Mouse (Mus musculus) ES-E14 (cell line): ENCODE measurements around the gene Nrxn3.

Source experiments
- CHD2 ChIP-seq: IDR thresholded peaks from 2 replicates; pipeline ENCODE4 v1.6.1; 2014; ENCODE audit warnings: mild to moderate bottlenecking, low read depth, low read length, inconsistent platforms
- HCFC1 ChIP-seq: IDR thresholded peaks from 2 replicates; pipeline ENCODE4 v1.6.1; 2012; ENCODE audit warnings: low read length, inconsistent platforms, borderline replicate concordance; ENCODE audit not compliant: insufficient read depth
- MAFK ChIP-seq: IDR thresholded peaks from 2 replicates; pipeline ENCODE4 v1.6.1; 2014; ENCODE audit warnings: mild to moderate bottlenecking, low read depth, low read length, inconsistent platforms; ENCODE audit not compliant: insufficient read depth
- ZC3H11A ChIP-seq: IDR thresholded peaks from 2 replicates; pipeline ENCODE4 v1.6.1; 2012; ENCODE audit warnings: low read depth, mild to moderate bottlenecking, inconsistent platforms, low read length, borderline replicate concordance
- ZNF384 ChIP-seq: IDR thresholded peaks from 2 replicates; pipeline ENCODE4 v1.6.1; 2012; ENCODE audit warnings: low read depth, low read length, inconsistent platforms

- TF ChIP-seq ZC3H11A (no peak), ZNF384 (no peak), HCFC1 (no peak), MAFK (no peak), CHD2 (no peak)
Measured at GRCm38 (mm10) chr12:90027023-90027422, 1304.3 kb downstream of the Nrxn3 start.
